Mouse (Mus musculus): ENCODE measurements around the gene Ddi2. TPM values are rescaled to one million over a fixed set of nuclear protein-coding genes. Genes with fewer than 3 reads are reported as not detected.

The Ddi2 gene
- polyA plus RNA-seq, 1 experiment from 2014 or later = 25.6 TPM

DNA sequence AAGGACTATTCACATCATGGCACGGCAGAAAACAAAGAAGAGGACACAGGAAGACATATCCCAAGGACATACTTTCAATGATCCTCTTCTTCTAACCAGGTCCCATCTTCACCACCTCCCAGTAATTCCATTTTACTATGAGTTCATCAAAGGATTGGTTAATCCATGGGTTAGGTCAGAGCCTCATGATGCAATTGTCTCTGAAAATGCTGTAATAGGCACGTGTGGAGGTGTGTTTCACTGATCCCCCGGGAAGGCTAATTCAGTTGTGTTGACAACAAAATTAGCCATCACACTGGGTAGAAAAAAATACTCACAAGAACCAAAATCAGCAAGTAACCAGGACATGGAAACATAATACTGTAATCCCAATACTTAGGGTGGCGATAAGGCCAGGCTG, 5.6 kb downstream of the Ddi2 start:
- Histone ChIP-seq H3K4me3 (no peak overlapping the region), H3K4me1 (peaks cover 13% of the 10 kb centered on the region), H3K4me2 (replicated peaks) (no peak overlapping the region), H3K27me3 (replicated peaks) (no peaks in the 10 kb centered on the region), H3K36me3 (peaks cover 11% of the 10 kb centered on the region), H3K27ac (no peak overlapping the region), H3K9me3 (no peaks in the 10 kb centered on the region), H3K9ac (no peak overlapping the region)
- 92% methylated on average over 4 of the region's 4 CpGs for WGBS
- no peak for ATAC-seq (ENCODE audit: low FRiP score, low read depth)

DNA sequence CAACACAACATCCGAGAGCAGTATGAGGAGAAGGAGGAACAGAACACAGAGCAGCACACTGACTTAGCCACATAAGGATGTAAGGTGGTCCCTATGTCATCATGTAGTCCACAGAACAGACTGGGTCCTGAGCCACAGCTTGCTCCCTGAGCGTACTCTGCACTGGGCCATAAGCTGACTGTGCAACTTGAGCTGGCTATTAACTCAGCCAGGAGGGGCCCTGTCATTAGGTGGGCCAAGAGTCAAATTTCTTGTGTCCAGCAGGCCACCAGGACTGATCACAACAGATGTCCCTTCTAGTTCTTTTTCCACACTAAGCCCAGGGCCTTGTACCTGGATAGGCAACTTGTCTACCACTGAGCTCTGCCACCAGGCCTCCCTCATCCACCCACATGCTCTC, 8.2 kb downstream of the Ddi2 start:
- H3K36me3 ChIP-seq = peaks cover 31% of the 10 kb centered on the region
- H3K27me3 ChIP-seq (replicated peaks) = no peaks in the 10 kb centered on the region
- H3K9me3 ChIP-seq = no peaks in the 10 kb centered on the region
- 58% methylated on average over 2 of the region's 2 CpGs for WGBS
- no peak overlapping the region for H3K4me2 ChIP-seq (replicated peaks)
- H3K9ac ChIP-seq = no peak overlapping the region
- H3K4me3 ChIP-seq = no peak overlapping the region
- no peak overlapping the region for H3K27ac ChIP-seq
- H3K4me1 ChIP-seq = no peaks in the 10 kb centered on the region
- no peak for ATAC-seq (ENCODE audit: low FRiP score, low read depth)

DNA sequence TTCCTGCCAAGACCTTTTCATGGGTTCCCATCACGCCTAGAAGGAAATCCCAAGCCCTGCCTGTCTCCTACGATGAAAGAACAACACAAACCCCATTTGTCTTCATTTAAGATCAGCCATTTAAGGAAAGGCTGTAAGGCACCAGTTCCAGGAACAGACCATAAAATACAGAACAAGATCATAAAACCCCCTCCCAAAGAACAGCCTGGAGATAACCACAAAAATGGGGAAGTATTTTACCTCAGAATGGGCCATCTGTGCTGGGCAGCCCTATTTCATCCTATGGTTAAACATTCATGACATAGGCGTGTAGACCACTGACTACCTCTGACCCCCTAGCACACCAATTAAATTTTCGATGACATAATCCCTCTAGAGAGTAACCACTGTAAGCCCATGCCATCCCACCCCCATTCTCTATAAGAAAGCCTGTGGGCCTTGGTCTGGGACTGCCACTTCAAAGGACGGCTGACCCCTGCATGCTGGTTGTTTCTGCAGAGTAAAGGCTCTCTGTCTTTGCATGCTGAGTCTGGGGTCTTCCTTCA, 9.5 kb downstream of the Ddi2 start:
- 52% methylated on average over 5 of the region's 5 CpGs for WGBS
- H3K9ac ChIP-seq = no peak overlapping the region
- peaks cover 41% of the 10 kb centered on the region for H3K36me3 ChIP-seq
- H3K4me1 ChIP-seq = no peaks in the 10 kb centered on the region
- H3K27me3 ChIP-seq (replicated peaks) = no peaks in the 10 kb centered on the region
- no peak for ATAC-seq (ENCODE audit: low FRiP score, low read depth)
- H3K9me3 ChIP-seq = no peaks in the 10 kb centered on the region
- H3K27ac ChIP-seq = no peak overlapping the region
- H3K4me2 ChIP-seq (replicated peaks) = no peak overlapping the region
- H3K4me3 ChIP-seq = no peak overlapping the region

DNA sequence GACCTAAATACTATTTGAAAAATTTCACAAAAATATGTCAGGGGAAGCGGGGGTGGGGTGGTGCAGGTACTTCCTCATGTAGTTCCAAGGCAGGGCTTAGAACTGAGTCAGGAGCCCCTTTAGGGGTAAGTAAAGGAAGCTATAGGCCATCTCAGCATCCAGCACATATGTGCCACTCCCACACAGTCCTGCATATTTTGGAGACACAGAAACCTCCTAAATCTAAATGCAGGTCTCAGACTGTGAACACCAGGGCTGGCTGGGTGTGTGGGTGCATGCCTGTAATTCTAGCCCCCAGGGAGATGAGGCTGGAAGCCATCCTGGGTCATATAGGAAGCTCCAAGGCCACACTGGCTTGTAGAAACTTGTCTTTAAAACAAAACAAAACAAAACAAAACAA, 12.0 kb downstream of the Ddi2 start:
- no peak overlapping the region for H3K4me2 ChIP-seq (replicated peaks)
- H3K27ac ChIP-seq = no peak overlapping the region
- no peaks in the 10 kb centered on the region for H3K27me3 ChIP-seq (replicated peaks)
- peaks cover 65% of the 10 kb centered on the region for H3K36me3 ChIP-seq
- 95% methylated on average over 1 of the region's 1 CpGs for WGBS
- H3K9me3 ChIP-seq = no peaks in the 10 kb centered on the region
- H3K9ac ChIP-seq = no peak overlapping the region
- no peak overlapping the region for H3K4me3 ChIP-seq
- no peaks in the 10 kb centered on the region for H3K4me1 ChIP-seq
- no peak for ATAC-seq (ENCODE audit: low FRiP score, low read depth)

DNA sequence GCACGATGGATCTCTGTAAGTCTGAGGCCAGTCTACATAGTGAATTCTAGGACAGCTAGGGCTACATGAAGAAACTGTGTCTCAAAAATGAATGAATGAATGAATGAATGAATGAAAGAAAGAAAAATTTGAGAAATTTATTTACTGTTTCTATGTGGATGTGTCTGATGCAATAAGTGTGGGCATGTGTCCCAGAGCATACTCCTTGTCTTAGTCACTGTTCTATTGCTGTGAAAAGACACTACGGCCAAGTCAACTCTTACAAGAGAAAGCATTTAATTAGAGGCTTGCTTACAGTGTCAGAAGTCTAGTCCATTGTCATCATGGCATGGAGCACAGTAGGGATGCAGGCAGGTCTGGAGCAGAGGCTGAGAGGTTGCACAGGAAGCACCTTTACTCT, 14.2 kb downstream of the Ddi2 start:
- Histone ChIP-seq H3K27me3 (replicated peaks) (no peaks in the 10 kb centered on the region), H3K4me1 (no peaks in the 10 kb centered on the region), H3K9me3 (no peaks in the 10 kb centered on the region), H3K4me3 (no peak overlapping the region), H3K9ac (no peak overlapping the region), H3K4me2 (replicated peaks) (no peak overlapping the region), H3K36me3 (peaks cover 88% of the 10 kb centered on the region), H3K27ac (no peak overlapping the region)
- no peak for ATAC-seq (ENCODE audit: low FRiP score, low read depth)
- WGBS = 97% methylated on average over 2 of the region's 2 CpGs

DNA sequence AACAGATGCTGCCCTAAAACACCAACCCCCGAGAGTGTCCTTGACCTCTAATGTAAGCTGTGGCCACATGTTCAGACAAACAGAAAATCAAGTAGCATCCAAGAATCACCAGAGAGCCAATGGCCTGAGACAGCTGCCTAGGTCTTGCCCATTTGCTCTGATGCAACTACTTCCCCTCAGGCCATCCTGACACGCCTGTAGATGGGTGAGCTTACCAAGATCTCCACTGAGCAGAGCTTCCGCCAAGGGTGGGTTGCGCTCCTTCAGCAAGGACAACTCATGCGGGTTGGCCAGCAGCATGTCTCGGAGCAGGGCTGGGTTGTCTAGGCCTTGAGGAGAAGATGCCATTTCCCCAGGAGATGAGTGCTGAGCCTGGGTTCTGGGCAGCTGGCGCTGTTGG, 15.2 kb downstream of the Ddi2 start:
- no peaks in the 10 kb centered on the region for H3K4me1 ChIP-seq
- H3K27ac ChIP-seq = no peak overlapping the region
- ATAC-seq (ENCODE audit: low FRiP score, low read depth) = no peak
- no peak overlapping the region for H3K4me2 ChIP-seq (replicated peaks)
- H3K9ac ChIP-seq = no peak overlapping the region
- no peaks in the 10 kb centered on the region for H3K9me3 ChIP-seq
- 94% methylated on average over 7 of the region's 7 CpGs for WGBS
- no peaks in the 10 kb centered on the region for H3K27me3 ChIP-seq (replicated peaks)
- H3K36me3 ChIP-seq = peaks cover 91% of the 10 kb centered on the region
- no peak overlapping the region for H3K4me3 ChIP-seq

DNA sequence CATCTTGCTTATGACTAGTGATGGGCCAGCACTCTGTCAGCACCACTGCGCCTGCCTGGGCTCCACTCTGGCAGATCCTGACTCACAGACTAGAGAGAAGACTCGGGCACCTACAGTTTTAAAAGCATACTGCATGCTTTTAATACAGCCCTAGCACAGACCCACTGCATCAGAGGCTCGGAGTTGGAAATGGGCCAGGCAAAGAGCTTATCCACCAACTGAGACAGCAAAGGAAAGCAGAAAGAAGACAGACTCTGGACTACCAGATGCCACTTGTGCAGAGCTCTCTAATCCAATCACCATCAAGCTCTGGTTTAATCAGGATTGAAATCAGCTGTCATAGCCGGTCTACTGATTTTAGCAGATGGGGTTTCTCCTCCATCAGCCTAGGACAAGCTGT, 17.9 kb downstream of the Ddi2 start:
- Histone ChIP-seq H3K4me1 (no peaks in the 10 kb centered on the region), H3K9ac (no peak overlapping the region), H3K4me2 (replicated peaks) (no peak overlapping the region), H3K9me3 (no peaks in the 10 kb centered on the region), H3K36me3 (peaks cover 88% of the 10 kb centered on the region), H3K4me3 (no peak overlapping the region), H3K27ac (no peak overlapping the region), H3K27me3 (replicated peaks) (no peaks in the 10 kb centered on the region)
- no peak for ATAC-seq (ENCODE audit: low FRiP score, low read depth)
- WGBS = 91% methylated on average over 4 of the region's 4 CpGs

DNA sequence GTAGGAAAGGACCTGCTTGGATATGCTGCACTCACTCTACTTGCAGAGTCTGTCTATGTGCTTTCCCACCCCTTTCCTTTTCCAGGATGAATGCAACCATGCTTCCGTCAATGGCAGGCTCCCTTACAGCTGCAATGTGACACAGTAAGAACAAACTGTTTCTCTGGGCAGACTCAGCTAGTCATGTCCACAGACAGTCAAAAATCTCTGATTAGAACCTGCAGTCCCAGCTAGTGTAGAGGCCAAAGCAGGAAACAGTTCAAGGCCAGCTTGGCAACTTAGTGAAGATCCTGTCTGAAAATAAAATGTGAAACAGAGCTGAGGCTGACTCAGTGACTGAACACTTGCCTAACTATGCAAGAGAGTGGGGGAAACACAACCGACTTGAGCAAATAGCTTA, 18.6 kb downstream of the Ddi2 start:
- no peak overlapping the region for H3K27ac ChIP-seq
- H3K36me3 ChIP-seq = peaks cover 91% of the 10 kb centered on the region
- H3K9ac ChIP-seq = no peak overlapping the region
- WGBS = 92% methylated on average over 2 of the region's 2 CpGs
- H3K4me1 ChIP-seq = no peaks in the 10 kb centered on the region
- no peak overlapping the region for H3K4me2 ChIP-seq (replicated peaks)
- H3K9me3 ChIP-seq = no peaks in the 10 kb centered on the region
- H3K4me3 ChIP-seq = no peak overlapping the region
- no peaks in the 10 kb centered on the region for H3K27me3 ChIP-seq (replicated peaks)
- no peak for ATAC-seq (ENCODE audit: low FRiP score, low read depth)

DNA sequence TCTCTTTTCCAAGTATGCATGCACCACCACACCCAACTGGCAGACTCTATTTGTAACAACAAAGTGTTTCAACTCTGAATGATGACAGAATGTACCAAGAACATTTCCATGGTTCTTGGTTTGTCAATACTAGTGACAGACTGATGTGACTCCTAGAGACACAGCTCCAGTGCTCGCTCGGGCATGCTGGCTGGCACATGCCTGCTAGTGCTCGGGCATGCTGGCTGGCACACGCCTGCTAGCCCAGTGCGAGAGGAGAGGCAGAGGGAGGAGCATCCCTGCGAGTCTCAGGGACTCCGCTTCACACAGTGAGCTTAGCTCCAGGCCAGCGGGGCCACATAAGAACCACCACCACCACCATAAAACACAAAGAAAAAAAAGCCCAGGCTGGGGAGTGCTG, 28.5 kb downstream of the Ddi2 start:
- 94% methylated on average over 8 of the region's 8 CpGs for WGBS

DNA sequence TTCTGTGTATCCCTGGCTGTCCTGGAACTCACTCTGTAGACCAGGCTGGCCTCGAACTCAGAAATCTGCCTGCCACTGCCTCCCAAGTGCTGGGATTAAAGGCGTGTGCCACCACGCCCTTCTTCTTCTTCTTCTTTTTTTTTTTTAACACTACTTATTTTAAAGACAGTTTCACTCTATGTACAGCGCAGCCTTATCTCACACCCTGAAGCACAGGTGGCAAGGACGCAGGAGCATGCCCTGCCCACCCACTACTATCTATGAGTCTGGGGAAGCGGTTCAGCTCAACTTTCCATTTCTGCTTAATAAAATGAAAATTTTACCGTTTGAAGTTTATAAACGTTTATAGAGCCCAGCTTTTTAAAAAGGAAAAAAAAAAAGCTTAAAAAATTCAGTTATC, 34.7 kb downstream of the Ddi2 start:
- Histone ChIP-seq H3K4me1 (no peaks in the 10 kb centered on the region), H3K27me3 (replicated peaks) (no peaks in the 10 kb centered on the region), H3K9ac (no peak overlapping the region), H3K27ac (no peak overlapping the region), H3K36me3 (peaks cover 73% of the 10 kb centered on the region), H3K4me2 (replicated peaks) (no peak overlapping the region), H3K4me3 (no peak overlapping the region), H3K9me3 (no peaks in the 10 kb centered on the region)
- ATAC-seq (ENCODE audit: low FRiP score, low read depth) = no peak
- WGBS = 94% methylated on average over 8 of the region's 8 CpGs

More for the DNA sequence above, 28.5 kb downstream of the Ddi2 start:
- no peaks in the 10 kb centered on the region for H3K4me1 ChIP-seq
- no peaks in the 10 kb centered on the region for H3K9me3 ChIP-seq
- H3K27ac ChIP-seq = no peak overlapping the region
- no peak overlapping the region for H3K4me3 ChIP-seq
- no peak overlapping the region for H3K4me2 ChIP-seq (replicated peaks)
- H3K9ac ChIP-seq = no peak overlapping the region
- no peak for ATAC-seq (ENCODE audit: low FRiP score, low read depth)
- peaks cover 81% of the 10 kb centered on the region for H3K36me3 ChIP-seq
- H3K27me3 ChIP-seq (replicated peaks) = no peaks in the 10 kb centered on the region

DNA sequence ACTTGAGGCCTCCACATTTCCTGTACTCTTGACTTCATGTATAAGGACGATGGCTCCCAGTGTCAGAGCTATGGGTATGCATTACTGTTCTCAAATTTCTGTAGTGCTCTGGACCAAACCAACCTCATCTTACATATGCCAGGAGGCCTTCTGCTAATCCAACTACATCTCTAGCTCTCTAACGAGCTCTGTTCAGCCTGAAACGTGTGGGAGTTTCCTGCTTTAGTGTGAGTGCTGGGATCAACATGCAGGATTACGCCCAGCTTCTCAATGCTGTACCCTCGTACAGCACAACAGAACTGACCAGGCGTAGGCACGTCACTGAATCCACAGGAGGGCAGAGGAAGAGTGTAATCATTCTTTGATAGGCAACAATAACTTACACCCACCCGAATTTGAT, 36.7 kb downstream of the Ddi2 start:
- Histone ChIP-seq H3K4me3 (no peak overlapping the region), H3K27me3 (replicated peaks) (no peaks in the 10 kb centered on the region), H3K9ac (no peak overlapping the region), H3K4me1 (no peaks in the 10 kb centered on the region), H3K4me2 (replicated peaks) (no peak overlapping the region), H3K9me3 (no peaks in the 10 kb centered on the region), H3K27ac (no peak overlapping the region), H3K36me3 (peaks cover 69% of the 10 kb centered on the region)
- 91% methylated on average over 8 of the region's 8 CpGs for WGBS
- ATAC-seq (ENCODE audit: low FRiP score, low read depth) = no peak

DNA sequence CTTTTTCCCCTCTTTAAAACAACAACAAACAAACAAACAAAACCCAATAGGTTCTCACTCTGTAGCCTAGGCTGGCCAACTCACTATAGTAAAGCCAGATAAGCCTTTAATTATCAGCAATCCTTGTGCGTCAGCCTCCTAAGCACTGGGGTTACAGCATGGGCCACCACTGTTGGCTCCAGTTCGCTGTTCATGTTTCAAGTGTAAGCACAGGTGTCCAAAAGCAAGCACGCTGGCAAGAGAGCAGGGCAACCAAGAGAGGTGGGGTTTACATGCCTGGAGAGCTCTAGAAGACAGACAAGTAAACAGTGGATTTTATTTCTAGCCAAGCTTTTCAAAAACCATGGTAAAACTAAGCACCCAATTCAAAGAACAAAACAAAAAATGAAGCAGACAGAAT, 37.1 kb downstream of the Ddi2 start:
- H3K27ac ChIP-seq = no peak overlapping the region
- no peak for ATAC-seq (ENCODE audit: low FRiP score, low read depth)
- H3K27me3 ChIP-seq (replicated peaks) = no peaks in the 10 kb centered on the region
- no peak overlapping the region for H3K9ac ChIP-seq
- H3K9me3 ChIP-seq = no peaks in the 10 kb centered on the region
- 93% methylated on average over 3 of the region's 3 CpGs for WGBS
- no peak overlapping the region for H3K4me2 ChIP-seq (replicated peaks)
- H3K4me1 ChIP-seq = no peaks in the 10 kb centered on the region
- no peak overlapping the region for H3K4me3 ChIP-seq
- peaks cover 65% of the 10 kb centered on the region for H3K36me3 ChIP-seq

DNA sequence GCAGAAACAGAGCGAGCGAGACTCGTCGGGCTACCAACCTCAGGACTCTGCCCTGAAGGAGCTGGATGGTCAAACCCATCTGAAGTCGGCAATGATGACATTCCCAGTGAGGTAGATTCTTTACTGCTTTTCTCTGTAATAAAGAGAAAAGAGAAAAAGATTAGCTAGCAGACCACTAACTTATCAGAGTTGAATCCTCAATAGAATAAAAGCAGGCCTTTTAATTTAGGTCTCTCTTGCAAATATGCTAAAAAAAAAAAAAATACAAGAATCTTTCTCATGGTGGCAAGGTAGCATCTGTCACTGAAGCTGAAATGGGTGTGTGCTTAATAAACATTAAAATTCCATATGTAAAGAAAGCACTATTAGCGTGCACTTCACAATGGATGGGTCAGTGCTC, 37.7 kb downstream of the Ddi2 start, which contains the start of gene Rsc1a1:
Gene Rsc1a1 (minus strand): TSS at position 101 of the 400 bp plus-strand sequence.
- Histone ChIP-seq H3K9me3 (no peaks in the 10 kb centered on the region), H3K4me1 (no peaks in the 10 kb centered on the region), H3K4me2 (replicated peaks) (no peak within 1 kb of the TSS), H3K27ac (no peak within 1 kb of the TSS), H3K9ac (no peak within 1 kb of the TSS), H3K4me3 (no peak within 1 kb of the TSS), H3K27me3 (replicated peaks) (no peaks in the 10 kb centered on the region), H3K36me3 (peaks cover 62% of the 10 kb centered on the region)
- WGBS = 90% methylated on average over 6 of the region's 6 CpGs
- ATAC-seq (ENCODE audit: low FRiP score, low read depth) = no peak
